Mouse (Mus musculus): ENCODE measurements around the gene Kat2b.
"Not testable (repeated sequence)": the region's sequence is repeated elsewhere in the genome, so short reads cannot be mapped to it uniquely, and the experiment has no call there.

DNA sequence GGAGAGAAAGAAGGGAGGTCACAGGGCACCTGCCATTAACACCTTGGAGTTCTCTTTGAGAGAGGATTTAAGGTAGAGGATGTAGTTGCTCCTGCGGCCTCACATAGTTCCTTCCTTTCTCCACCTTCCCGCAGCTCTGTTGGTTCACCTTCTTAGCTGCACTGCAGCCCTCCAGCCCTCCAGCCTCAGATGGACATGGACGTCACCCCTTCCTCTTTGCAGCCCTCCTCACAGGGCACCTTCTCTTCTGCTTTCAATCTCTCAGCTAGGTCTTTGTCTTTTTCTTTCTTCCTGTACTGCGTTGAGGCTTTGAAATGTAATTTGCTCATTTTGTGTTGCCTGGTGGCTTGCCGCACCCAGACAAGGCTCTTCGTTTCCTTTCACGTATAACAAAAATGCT lies 36.6 kb downstream of the Kat2b start:
- TF ChIP-seq CTCF (IDR thresholded peaks at IDR 0.05; ENCODE audit: low read depth, low read length); POLR2A (IDR thresholded peaks at IDR 0.05; ENCODE audit: extremely low read depth, insufficient read depth, low read length): not testable (repeated sequence)
